Mouse (Mus musculus): Measurements from ENCODE around the gene Olfr92. TPM values are rescaled to one million over a fixed set of nuclear protein-coding genes. Genes with fewer than 3 reads are reported as not detected.

Olfr92 gene
- polyA plus RNA-seq, 1 experiment from 2014 or later: not detected

- DNase-seq (ENCODE audit: low spot score): no peak
Observed at GRCm38 (mm10) chr17:37063063-37063462, 56.8 kb downstream of the Olfr92 start.

DNA sequence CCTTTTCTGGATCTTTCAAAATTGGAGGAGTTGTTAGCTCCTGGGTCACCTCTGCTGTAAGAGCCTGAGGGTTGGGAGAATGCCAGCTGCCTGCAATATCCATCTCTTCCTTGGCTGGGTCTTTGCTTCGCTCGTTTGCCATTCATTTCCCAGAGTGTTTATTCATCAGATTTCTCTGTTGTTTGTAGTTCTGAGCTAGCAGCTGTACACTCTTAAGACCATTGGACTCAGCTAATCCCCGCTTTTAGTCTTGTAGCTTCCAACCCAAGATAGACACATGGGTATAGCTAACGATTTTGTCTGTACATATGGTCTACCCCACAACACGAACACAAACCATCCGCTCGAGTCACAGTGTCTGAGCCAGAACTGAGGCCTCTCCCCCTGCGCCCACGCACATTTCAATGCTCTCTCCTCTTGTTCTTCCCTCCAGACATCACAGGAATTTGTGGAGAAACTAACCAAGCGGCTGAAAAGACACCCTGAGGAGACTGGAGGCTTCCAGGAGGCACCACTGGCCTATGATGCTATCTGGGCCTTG, 57.7 kb downstream of the Olfr92 start:
- DNase-seq (ENCODE audit: low spot score): no peak

DNA sequence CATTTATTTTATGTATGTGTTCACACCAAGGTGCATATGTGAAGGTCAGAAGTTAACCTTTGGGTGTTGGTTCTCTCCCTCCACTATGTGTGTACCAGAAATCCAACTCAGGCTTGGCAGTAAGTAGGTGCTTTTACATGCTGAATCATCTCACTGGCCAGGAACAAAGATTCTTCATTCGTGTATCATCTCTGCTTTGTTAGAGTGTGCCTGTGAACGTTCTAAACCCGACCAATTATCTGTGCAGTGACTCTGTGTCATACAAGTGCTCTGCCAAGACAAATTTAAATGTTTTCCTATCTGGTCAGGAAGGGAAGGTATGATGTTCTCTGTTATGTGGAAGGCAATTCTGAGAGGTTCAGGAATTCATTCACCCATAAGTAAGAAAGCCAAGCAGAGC, 58.5 kb downstream of the Olfr92 start:
- no peak for DNase-seq (ENCODE audit: low spot score)

Other genes starting within 250 kb of the Olfr92 start
- 0.16 and 0.28 TPM in 2 replicates for gene Trim40, start 230.0 kb downstream of the Olfr92 start, polyA plus RNA-seq (2015; fragmentation: Nextera tagmentation; extraction: Ambion mirVana)
- 0.16 and 0.19 TPM in 2 replicates for gene Trim31, start 222.0 kb downstream of the Olfr92 start, polyA plus RNA-seq (2015; fragmentation: Nextera tagmentation; extraction: Ambion mirVana)
- 0.42 and 0.45 TPM in 2 replicates for gene Rnf39, start 177.2 kb downstream of the Olfr92 start, polyA plus RNA-seq (2015; fragmentation: Nextera tagmentation; extraction: Ambion mirVana)
- gene Ppp1r11, start 168.3 kb downstream of the Olfr92 start, polyA plus RNA-seq (2015; fragmentation: Nextera tagmentation; extraction: Ambion mirVana): 145 and 162 TPM in 2 replicates
- 121 and 135 TPM in 2 replicates for gene Znrd1, start 161.5 kb downstream of the Olfr92 start, polyA plus RNA-seq (2015; fragmentation: Nextera tagmentation; extraction: Ambion mirVana)
- gene Znrd1as, start 161.5 kb downstream of the Olfr92 start, polyA plus RNA-seq (2015; fragmentation: Nextera tagmentation; extraction: Ambion mirVana): 5.4 and 5.9 TPM in 2 replicates
- gene 2410137M14Rik, start 138.9 kb downstream of the Olfr92 start, polyA plus RNA-seq (2015; fragmentation: Nextera tagmentation; extraction: Ambion mirVana): not detected in 2 replicates
- 0.09 and 0.10 TPM in 2 replicates for gene H2-M5, start 130.6 kb downstream of the Olfr92 start, polyA plus RNA-seq (2015; fragmentation: Nextera tagmentation; extraction: Ambion mirVana)
- 3.4 and 3.9 TPM in 2 replicates for gene Zfp57, start 118.9 kb downstream of the Olfr92 start, polyA plus RNA-seq (2015; fragmentation: Nextera tagmentation; extraction: Ambion mirVana)
- not detected in 2 replicates for gene Mog, start 96.7 kb downstream of the Olfr92 start, polyA plus RNA-seq (2015; fragmentation: Nextera tagmentation; extraction: Ambion mirVana)
- gene Gabbr1, start 74.1 kb downstream of the Olfr92 start, polyA plus RNA-seq (2015; fragmentation: Nextera tagmentation; extraction: Ambion mirVana): 2.4 and 6.8 TPM in 2 replicates
- not detected in 2 replicates for gene Olfr90, start 31.6 kb downstream of the Olfr92 start, polyA plus RNA-seq (2015; fragmentation: Nextera tagmentation; extraction: Ambion mirVana)
- gene Olfr91, start 21.8 kb downstream of the Olfr92 start, polyA plus RNA-seq (2015; fragmentation: Nextera tagmentation; extraction: Ambion mirVana): not detected in 2 replicates
- not detected in 2 replicates for gene Olfr93, start 41.4 kb upstream of the Olfr92 start, polyA plus RNA-seq (2015; fragmentation: Nextera tagmentation; extraction: Ambion mirVana)
- gene Ubd, start 73.8 kb upstream of the Olfr92 start, polyA plus RNA-seq (2015; fragmentation: Nextera tagmentation; extraction: Ambion mirVana): 83.6 and 90.3 TPM in 2 replicates
- not detected in 2 replicates for gene Olfr94, start 80.9 kb upstream of the Olfr92 start, polyA plus RNA-seq (2015; fragmentation: Nextera tagmentation; extraction: Ambion mirVana)
- gene Olfr95, start 93.0 kb upstream of the Olfr92 start, polyA plus RNA-seq (2015; fragmentation: Nextera tagmentation; extraction: Ambion mirVana): not detected in 2 replicates
- gene Olfr96, start 100.1 kb upstream of the Olfr92 start, polyA plus RNA-seq (2015; fragmentation: Nextera tagmentation; extraction: Ambion mirVana): not detected in 2 replicates
- not detected in 2 replicates for gene Olfr97, start 117.2 kb upstream of the Olfr92 start, polyA plus RNA-seq (2015; fragmentation: Nextera tagmentation; extraction: Ambion mirVana)
- gene Olfr98, start 143.7 kb upstream of the Olfr92 start, polyA plus RNA-seq (2015; fragmentation: Nextera tagmentation; extraction: Ambion mirVana): not detected in 2 replicates
- 21.7 TPM in 2 replicates for gene H2-M3, start 150.1 kb upstream of the Olfr92 start, polyA plus RNA-seq (2015; fragmentation: Nextera tagmentation; extraction: Ambion mirVana)
- 0.14 and 0.30 TPM in 2 replicates for gene Olfr99, start 163.4 kb upstream of the Olfr92 start, polyA plus RNA-seq (2015; fragmentation: Nextera tagmentation; extraction: Ambion mirVana)
- gene Olfr101, start 184.2 kb upstream of the Olfr92 start, polyA plus RNA-seq (2015; fragmentation: Nextera tagmentation; extraction: Ambion mirVana): not detected in 2 replicates
- gene Olfr102, start 197.0 kb upstream of the Olfr92 start, polyA plus RNA-seq (2015; fragmentation: Nextera tagmentation; extraction: Ambion mirVana): not detected in 2 replicates
- not detected in 2 replicates for gene Olfr103, start 219.6 kb upstream of the Olfr92 start, polyA plus RNA-seq (2015; fragmentation: Nextera tagmentation; extraction: Ambion mirVana)
- not detected in 2 replicates for gene Olfr104-ps, start 239.5 kb upstream of the Olfr92 start, polyA plus RNA-seq (2015; fragmentation: Nextera tagmentation; extraction: Ambion mirVana)

All from thymus, postnatal 0 days (tissue).